Mouse (Mus musculus) intestine, embryonic 14.5 days (tissue): ENCODE measurements around the gene Igdcc3. TPM values are rescaled to one million over a fixed set of nuclear protein-coding genes. Genes with fewer than 3 reads are reported as not detected.
A peak's percentile ranks its signal among the peaks of the same experiment; 100 is the strongest.
"Not testable (repeated sequence)": the region's sequence is repeated elsewhere in the genome, so short reads cannot be mapped to it uniquely, and the experiment has no call there.

Experiments used
- ATAC-seq: fragments of 200-750 bp; cut with Nextera tagmentation; replicated peaks from 2 replicates; pipeline ENCODE4 v1.8.0; 2017; ENCODE audit warnings: low read depth, moderate number of reproducible peaks, moderate TSS enrichment, moderate library complexity; ENCODE audit not compliant: low FRiP score, low TSS enrichment
- DNase-seq: peaks from one replicate; pipeline ENCODE4 v3.0.0-alpha.2; 2018; ENCODE audit warnings: low spot score
- H3K27ac ChIP-seq: fragments of 300-500 bp; sonication (generic); 2 replicates; pipeline ENCODE4 v1.5.1; 2014; ENCODE audit warnings: low read depth, mild to moderate bottlenecking, control low read depth
- H3K27me3 ChIP-seq: fragments of 300-500 bp; sonication (generic); replicated peaks from 2 replicates; pipeline ENCODE4 v1.6.1; 2014; ENCODE audit warnings: low read length, control low read depth; ENCODE audit not compliant: control insufficient read depth, insufficient read depth
- H3K36me3 ChIP-seq: fragments of 300-500 bp; sonication (generic); 2 replicates; pipeline ENCODE4 v1.6.1; 2014; ENCODE audit warnings: low read length, control low read depth; ENCODE audit not compliant: control insufficient read depth, insufficient read depth
- H3K4me1 ChIP-seq: fragments of 300-500 bp; sonication (generic); replicated peaks from 2 replicates; pipeline ENCODE4 v1.6.1; 2014; ENCODE audit warnings: low read length, control low read depth, mixed read lengths; ENCODE audit not compliant: control insufficient read depth, insufficient read depth
- H3K4me2 ChIP-seq: fragments of 300-500 bp; sonication (generic); 2 replicates; pipeline ENCODE4 v1.6.1; 2014; ENCODE audit warnings: low read length
- H3K4me3 ChIP-seq: fragments of 300-500 bp; sonication (generic); 2 replicates; pipeline ENCODE4 v1.5.1; 2014; ENCODE audit warnings: low read depth, low read length, control low read depth, mixed read lengths
- H3K9ac ChIP-seq: fragments of 300-500 bp; sonication (generic); 2 replicates; pipeline ENCODE4 v1.6.1; 2014; ENCODE audit warnings: mild to moderate bottlenecking, low read length
- H3K9me3 ChIP-seq: fragments of 300-500 bp; sonication (generic); 2 replicates; pipeline ENCODE4 v1.6.1; 2016; ENCODE audit warnings: low read length, control low read depth; ENCODE audit not compliant: control insufficient read depth
- WGBS: fragments of 180-500 bp; shearing (Covaris S2); extraction: QIAGEN DNeasy Blood & Tissue Kit; methylation state at CpG from one replicate; pipeline ENCODE4 v1.1.7; 2014; 5-methylcytosine and 5-hydroxymethylcytosine counted together
- polyA plus RNA-seq: library from polyadenylated mRNA; unstranded; fragments of >200 nt; fragmentation: Nextera tagmentation; extraction: Ambion mirVana; gene quantifications from 2 replicates; pipeline ENCODE4 v1.2.1, GENCODE M21; 2014

The Igdcc3 gene
- polyA plus RNA-seq, 1 experiment from 2014 or later = 2.9 TPM

GRCm38 (mm10) chr9:65200606-65201005 is 59.6 kb downstream of the Igdcc3 start:
- Histone ChIP-seq H3K9ac (no peak overlapping the region), H3K27me3 (no peaks in the 10 kb centered on the region), H3K4me3 (no peak overlapping the region), H3K4me2 (no peak overlapping the region), H3K9me3 (no peaks in the 10 kb centered on the region), H3K27ac (peak overlapping the region; percentile 40; the same call in 1 of the 2 replicates), H3K36me3 (no peaks in the 10 kb centered on the region), H3K4me1 (peaks cover 11% of the 10 kb centered on the region)
- ATAC-seq (no peak), DNase-seq (no peak)
- WGBS = 78% methylated on average over 1 of the region's 1 CpGs

DNA sequence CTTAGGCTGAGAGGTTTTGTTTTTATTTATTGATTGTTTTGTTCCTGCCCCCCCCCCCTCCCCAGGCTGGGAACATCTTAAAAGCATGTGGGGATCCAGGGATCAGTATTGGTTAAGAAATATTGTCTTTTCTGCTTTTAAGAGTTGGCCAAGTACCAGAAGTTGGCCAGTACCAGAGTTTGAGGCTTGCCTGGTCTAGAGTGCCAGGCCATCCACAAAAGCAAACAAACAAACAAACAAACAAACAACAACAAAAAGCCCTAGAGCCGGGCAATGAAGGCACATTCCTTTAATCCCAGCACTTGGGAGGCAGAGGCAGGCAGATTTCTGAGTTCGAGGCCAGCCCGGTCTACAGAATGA is 60.0 kb downstream of the Igdcc3 start:
- ATAC-seq = no peak
- peaks cover 7% of the 10 kb centered on the region for H3K4me1 ChIP-seq
- no peaks in the 10 kb centered on the region for H3K9me3 ChIP-seq
- no peak for DNase-seq
- no peak overlapping the region for H3K9ac ChIP-seq
- no peaks in the 10 kb centered on the region for H3K36me3 ChIP-seq
- WGBS = 46% methylated on average over 3 of the region's 3 CpGs
- H3K4me3 ChIP-seq = no peak overlapping the region
- no peaks in the 10 kb centered on the region for H3K27me3 ChIP-seq
- H3K4me2 ChIP-seq = no peak overlapping the region
- peak overlapping the region; percentile 40; the same call in 1 of the 2 replicates for H3K27ac ChIP-seq

GRCm38 (mm10) chr9:65201381-65202164 is 60.6 kb downstream of the Igdcc3 start:
- no peaks in the 10 kb centered on the region for H3K36me3 ChIP-seq
- peak; percentile 84 for DNase-seq
- peak; percentile 85 for ATAC-seq
- H3K9ac ChIP-seq = peak overlapping the region; percentile 54
- H3K27me3 ChIP-seq = no peaks in the 10 kb centered on the region
- H3K27ac ChIP-seq = peak overlapping the region; percentile 77
- peaks cover 5% of the 10 kb centered on the region; the same call in 1 of the 2 replicates for H3K4me1 ChIP-seq
- H3K4me3 ChIP-seq = peak overlapping the region; percentile 45
- WGBS = 1% methylated on average over 18 of the region's 18 CpGs
- H3K4me2 ChIP-seq = peak overlapping the region; percentile 74
- no peaks in the 10 kb centered on the region for H3K9me3 ChIP-seq

- no peaks in the 10 kb centered on the region for H3K9me3 ChIP-seq
- H3K4me1 ChIP-seq = peaks cover 2% of the 10 kb centered on the region; the same call in 1 of the 2 replicates
- peak overlapping the region; percentile 77 for H3K27ac ChIP-seq
- DNase-seq = no peak
- no peak for ATAC-seq
- H3K27me3 ChIP-seq = no peaks in the 10 kb centered on the region
- peak overlapping the region; percentile 54 for H3K9ac ChIP-seq
- H3K4me3 ChIP-seq = peak overlapping the region; percentile 45
- 26% methylated on average over 11 of the region's 11 CpGs for WGBS
- H3K36me3 ChIP-seq = no peaks in the 10 kb centered on the region
- peak overlapping the region; percentile 74 for H3K4me2 ChIP-seq
These were observed 61.3 kb downstream of the Igdcc3 start for GRCm38 (mm10) chr9:65202165-65202754.

DNA sequence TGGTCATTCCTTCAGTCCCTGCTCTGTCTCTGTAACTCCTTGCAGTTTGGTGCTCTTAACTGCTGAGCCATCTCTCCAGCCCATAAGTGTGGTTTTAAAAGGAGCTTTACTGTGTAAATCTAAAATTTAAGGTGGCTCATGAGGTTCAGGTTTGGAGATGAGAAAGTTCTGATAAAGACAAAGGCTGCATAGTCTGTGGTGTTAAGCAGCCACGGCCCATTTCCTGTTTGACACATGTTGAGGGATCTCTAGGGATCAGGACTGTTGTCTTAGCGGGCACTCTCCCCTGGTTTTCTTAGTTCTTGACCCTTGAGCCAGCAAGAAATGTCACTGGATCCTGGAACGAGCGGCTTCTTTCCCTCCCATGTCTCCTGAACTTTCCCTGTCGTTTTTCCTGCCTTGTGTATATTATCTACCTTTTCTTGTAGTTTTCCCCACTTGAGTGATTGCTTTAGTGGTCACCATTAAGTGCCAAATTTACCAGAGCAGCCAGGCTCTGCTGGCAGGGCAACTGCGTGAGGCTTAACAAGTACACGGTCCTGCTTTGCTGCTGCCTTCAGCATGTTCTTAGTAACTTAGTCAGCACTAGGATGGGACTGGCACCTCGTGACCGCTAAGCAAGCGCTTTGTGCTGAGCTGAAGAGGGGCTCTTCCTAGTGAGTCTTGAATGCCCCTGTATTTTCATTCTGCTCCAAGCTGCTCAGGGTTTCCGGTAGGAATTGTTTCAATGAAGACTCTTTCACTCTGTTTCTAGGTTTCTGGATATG is 64.2 kb downstream of the Igdcc3 start:
- H3K9me3 ChIP-seq = no peaks in the 10 kb centered on the region
- ATAC-seq (no peak), DNase-seq (no peak)
- H3K27ac ChIP-seq = no peak overlapping the region
- WGBS = 58% methylated on average over 11 of the region's 11 CpGs
- no peak overlapping the region for H3K4me3 ChIP-seq
- H3K36me3 ChIP-seq = no peaks in the 10 kb centered on the region
- H3K4me2 ChIP-seq = no peak overlapping the region
- H3K9ac ChIP-seq = no peak overlapping the region
- peaks cover 2% of the 10 kb centered on the region; the same call in 1 of the 2 replicates for H3K4me1 ChIP-seq
- no peaks in the 10 kb centered on the region for H3K27me3 ChIP-seq

GRCm38 (mm10) chr9:65207041-65207815 is 66.2 kb downstream of the Igdcc3 start:
- not testable (repeated sequence) for H3K9me3 ChIP-seq, H3K36me3 ChIP-seq, H3K4me3 ChIP-seq, H3K27ac ChIP-seq, H3K27me3 ChIP-seq, H3K4me1 ChIP-seq, H3K4me2 ChIP-seq, H3K9ac ChIP-seq, ATAC-seq, DNase-seq
- 86% methylated on average over 7 of the region's 9 CpGs for WGBS

DNA sequence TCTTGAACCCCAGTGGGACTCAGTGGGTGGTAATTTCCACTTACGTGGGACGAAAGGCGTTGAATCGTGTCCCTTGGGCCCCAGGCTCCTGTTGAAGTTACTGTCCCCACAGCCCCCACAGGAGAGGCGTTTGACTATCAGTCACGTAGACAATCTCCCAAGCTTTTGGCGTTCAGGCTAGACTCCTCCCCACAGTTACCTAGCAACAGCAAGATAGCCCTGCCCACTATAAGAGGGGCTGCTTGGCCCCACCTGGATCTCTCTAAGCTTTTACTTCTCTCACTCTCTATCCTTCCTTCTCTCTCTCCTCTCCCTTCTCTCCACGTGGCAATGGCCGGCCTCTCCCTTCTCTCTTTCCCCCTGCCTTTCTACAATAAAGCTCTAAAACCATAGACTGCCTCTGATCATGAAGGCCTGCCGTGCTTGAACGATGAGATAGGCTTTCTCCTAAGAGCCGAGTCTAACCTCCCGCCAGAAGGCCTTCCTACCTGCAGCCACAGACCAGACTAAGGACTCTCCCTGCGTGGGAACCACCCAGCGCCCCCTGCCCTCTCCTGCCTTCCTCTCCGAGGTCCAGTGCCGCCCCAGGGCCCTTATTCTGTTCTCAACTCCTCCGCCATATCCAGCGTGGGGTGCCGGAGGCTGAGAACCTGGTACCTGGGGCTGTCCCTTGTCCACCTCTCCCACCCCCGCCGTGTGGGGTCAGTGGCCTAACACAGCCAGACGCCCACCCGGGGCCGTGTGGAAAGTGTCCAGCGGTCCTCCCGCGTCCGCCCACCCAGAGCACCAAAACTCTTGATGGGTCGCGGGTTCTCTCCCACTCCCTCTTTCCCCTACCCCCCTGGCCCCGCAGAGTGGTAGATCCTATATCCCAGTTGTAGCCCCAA is 67.5 kb downstream of the Igdcc3 start:
- H3K36me3 ChIP-seq = no peaks in the 10 kb centered on the region
- H3K4me1 ChIP-seq = no peaks in the 10 kb centered on the region
- H3K4me2 ChIP-seq = no peak overlapping the region
- no peaks in the 10 kb centered on the region for H3K27me3 ChIP-seq
- 90% methylated on average over 32 of the region's 32 CpGs for WGBS
- H3K9me3 ChIP-seq = no peaks in the 10 kb centered on the region
- ATAC-seq (no peak), DNase-seq (no peak)
- H3K27ac ChIP-seq = no peak overlapping the region
- no peak overlapping the region for H3K9ac ChIP-seq
- no peak overlapping the region for H3K4me3 ChIP-seq
